Mouse (Mus musculus) lung, postnatal 0 days (tissue): ENCODE measurements at regions not wholly inside any gene's neighbourhood (a gene's known extent, or its start where the extent isn't known, plus 50 kb on each side); places are given as distances from the start of the nearest gene placed in this dataset.

Experiments used
- CTCF ChIP-seq: IDR thresholded peaks from 2 replicates; pipeline ENCODE4 v1.5.1; 2016; ENCODE audit warnings: antibody characterized with exemption, mild to moderate bottlenecking
- EP300 ChIP-seq: IDR thresholded peaks from 2 replicates; pipeline ENCODE4 v1.6.1; 2016; ENCODE audit warnings: antibody characterized with exemption, mild to moderate bottlenecking, control low read depth

DNA sequence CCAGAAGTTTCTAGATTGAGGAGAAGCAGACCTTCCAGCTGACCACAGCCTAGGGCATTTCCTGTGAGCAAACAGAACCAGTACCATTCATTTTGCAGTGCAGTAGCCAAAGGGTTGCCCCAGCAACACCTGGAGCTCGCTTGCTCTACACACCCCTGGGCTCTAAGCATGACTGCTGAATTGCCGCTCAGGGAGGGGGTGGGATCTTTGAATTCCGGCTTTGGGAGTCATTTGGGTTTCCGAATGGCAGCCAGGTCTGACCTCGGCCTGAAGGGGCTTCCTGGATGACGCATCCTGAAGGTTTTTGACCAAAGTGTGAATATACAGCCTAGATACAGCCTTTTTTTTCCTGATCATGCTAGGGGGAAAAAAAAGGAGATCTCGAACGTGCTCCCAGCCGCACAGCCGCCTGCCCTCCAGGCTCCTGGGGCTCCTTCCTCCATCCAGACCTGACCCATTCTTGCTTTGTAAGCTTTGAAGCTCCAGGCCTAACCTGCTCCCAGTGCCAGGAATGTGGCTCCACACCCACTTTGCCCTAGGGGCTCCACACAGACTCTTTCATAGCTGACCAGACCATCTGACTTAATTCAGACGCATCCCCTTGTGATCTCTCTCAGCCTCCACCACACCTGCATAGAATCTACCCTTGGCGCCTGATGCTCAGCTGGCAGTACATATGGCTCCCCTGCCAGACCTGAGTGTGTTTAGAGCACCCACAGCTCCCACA lies 91.1 kb upstream of the Tle3 start:
- TF ChIP-seq CTCF = no peak
- TF ChIP-seq EP300 = no peak
